15 mouse cellular contexts compared by ENCODE assay signal in genomic region chr19:41683951-41684350, GRCm38 (mm10). TPM values are rescaled to one million over a fixed set of nuclear protein-coding genes. Genes with fewer than 3 reads are reported as not detected.
"Had no signal": no experiment of that assay in that cellular context is flagged by ENCODE, and none has a peak within 500 bp of the region (broad histone marks: within the 10 kb centered on the region; RNA-seq: fewer than 3 reads in every experiment).

No protein-coding gene starts in this region.

- H3K4me2 ChIP-seq: limb, embryonic 13.5 days; liver, embryonic 15.5 days; midbrain, embryonic 12.5 days; neural tube, embryonic 13.5 days had no signal

- ATAC-seq: intestine, postnatal 0 days had no signal

- H3K4me3 ChIP-seq: limb, embryonic 13.5 days; liver, embryonic 15.5 days; midbrain, embryonic 12.5 days; neural tube, embryonic 13.5 days had no signal

- H3K9me3 ChIP-seq: limb, embryonic 13.5 days; liver, embryonic 15.5 days; midbrain, embryonic 12.5 days; neural tube, embryonic 13.5 days had no signal

- H3K27ac ChIP-seq: limb, embryonic 13.5 days; liver, embryonic 15.5 days; midbrain, embryonic 12.5 days had no signal

- H3K9ac ChIP-seq: limb, embryonic 13.5 days; liver, embryonic 15.5 days; midbrain, embryonic 12.5 days; neural tube, embryonic 13.5 days had no signal

- H3K4me1 ChIP-seq: liver, embryonic 15.5 days had no signal

- DNase-seq: kidney, adult 8-10 months; kidney, postnatal 25 days; lung, adult 2 months; lung, postnatal 10 days; lung, postnatal 4 days; retina, postnatal 1 day; right cerebral cortex, postnatal 4 days; spleen, adult 18-20 months; thymus, postnatal 36 days had no signal

- H3K36me3 ChIP-seq: limb, embryonic 13.5 days; liver, embryonic 15.5 days; midbrain, embryonic 12.5 days; neural tube, embryonic 13.5 days had no signal

RNA-seq across cellular contexts. Expression of gene Slit1, which starts 59.5 kb away (rescaled TPM):
- total RNA-seq: monocyte, adult 5-6 weeks had no signal
